Mouse (Mus musculus) midbrain, embryonic 14.5 days (tissue): ENCODE data around the gene Neu1. TPM values are rescaled to one million over a fixed set of nuclear protein-coding genes. Genes with fewer than 3 reads are reported as not detected.
"Not testable (repeated sequence)": the region's sequence is repeated elsewhere in the genome, so short reads cannot be mapped to it uniquely, and the experiment has no call there.

Experiments
- ATAC-seq: fragments of 200-750 bp; cut with Nextera tagmentation; 2 replicates; pipeline ENCODE4 v1.8.0; 2017; ENCODE audit warnings: moderate number of reproducible peaks, moderate library complexity; ENCODE audit not compliant: low FRiP score, low TSS enrichment
- DNase-seq: peaks from one replicate; pipeline ENCODE4 v3.0.0-alpha.2; 2015
- H3K27ac ChIP-seq: fragments of 300-500 bp; sonication (generic); replicated peaks from 2 replicates; pipeline ENCODE4 v1.5.1; 2014; ENCODE audit warnings: mild to moderate bottlenecking, low read depth, low read length, moderate library complexity
- H3K27me3 ChIP-seq: fragments of 300-500 bp; sonication (generic); 2 replicates; pipeline ENCODE4 v1.6.1; 2014; ENCODE audit warnings: low read length, control low read depth, mixed read lengths; ENCODE audit not compliant: control insufficient read depth, insufficient read depth
- H3K36me3 ChIP-seq: fragments of 300-500 bp; sonication (generic); 2 replicates; pipeline ENCODE4 v1.6.1; 2014; ENCODE audit warnings: low read length, control low read depth; ENCODE audit not compliant: control insufficient read depth, insufficient read depth
- H3K4me1 ChIP-seq: fragments of 300-500 bp; sonication (generic); 2 replicates; pipeline ENCODE4 v1.6.1; 2014; ENCODE audit warnings: mild to moderate bottlenecking, antibody characterized with exemption, low read length, control low read depth; ENCODE audit not compliant: control insufficient read depth, insufficient read depth
- H3K4me2 ChIP-seq: fragments of 300-500 bp; sonication (generic); 2 replicates; pipeline ENCODE4 v1.6.1; 2014; ENCODE audit warnings: mild to moderate bottlenecking, low read length, moderate library complexity
- H3K4me3 ChIP-seq: fragments of 300-500 bp; sonication (generic); replicated peaks from 2 replicates; pipeline ENCODE4 v1.5.1; 2014; ENCODE audit warnings: low read depth, low read length
- H3K9ac ChIP-seq: fragments of 300-500 bp; sonication (generic); replicated peaks from 2 replicates; pipeline ENCODE4 v1.6.1; 2014; ENCODE audit warnings: mild to moderate bottlenecking, low read length, moderate library complexity
- H3K9me3 ChIP-seq: fragments of 300-500 bp; sonication (generic); 2 replicates; pipeline ENCODE4 v1.6.1; 2016; ENCODE audit warnings: low read length, control low read depth, mixed read lengths; ENCODE audit not compliant: control insufficient read depth
- WGBS: fragments of 180-500 bp; shearing (Covaris S2); extraction: QIAGEN DNeasy Blood & Tissue Kit; methylation state at CpG from one replicate; pipeline ENCODE4 v1.1.7; 2014; 5-methylcytosine and 5-hydroxymethylcytosine counted together
- polyA plus RNA-seq: library from polyadenylated mRNA; unstranded; fragments of >200 nt; fragmentation: Nextera tagmentation; extraction: Ambion mirVana; gene quantifications from 2 replicates; pipeline ENCODE4 v1.2.1, GENCODE M21; 2014

Gene Neu1
- polyA plus RNA-seq, 1 experiment from 2014 or later, result 25.1 TPM

DNA sequence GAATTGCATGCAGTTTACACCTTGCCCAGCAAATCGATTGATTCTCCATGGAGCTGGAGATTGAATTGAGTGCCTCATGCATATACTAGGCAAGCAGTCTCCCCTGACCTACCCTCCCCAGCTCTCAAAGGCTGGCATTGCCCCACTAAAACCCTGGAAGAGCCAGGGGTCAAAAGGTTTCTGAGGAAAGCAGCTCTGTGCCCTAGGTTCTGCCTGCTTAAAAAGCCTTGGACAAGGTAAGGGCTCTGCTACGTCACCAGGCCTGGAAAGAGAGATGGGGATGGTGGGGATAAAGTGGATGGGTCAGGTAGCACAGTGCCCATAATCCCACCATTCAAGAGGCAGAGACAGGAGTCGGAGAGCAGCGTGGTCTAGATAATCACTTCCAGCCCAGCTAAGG lies 23.8 kb downstream of the Neu1 start:
- DNase-seq (no peak), ATAC-seq (no peak)
- 79% methylated on average over 4 of the region's 4 CpGs for WGBS
- Histone ChIP-seq H3K27ac (no peak overlapping the region), H3K9me3 (no peaks in the 10 kb centered on the region), H3K27me3 (0 out of 2 replicates have a peak, but pooled peaks cover 13% of the 10 kb centered on the region), H3K4me2 (no peak overlapping the region), H3K4me3 (no peak overlapping the region), H3K4me1 (peaks cover 17% of the 10 kb centered on the region), H3K9ac (no peak overlapping the region), H3K36me3 (peaks cover 12% of the 10 kb centered on the region)

DNA sequence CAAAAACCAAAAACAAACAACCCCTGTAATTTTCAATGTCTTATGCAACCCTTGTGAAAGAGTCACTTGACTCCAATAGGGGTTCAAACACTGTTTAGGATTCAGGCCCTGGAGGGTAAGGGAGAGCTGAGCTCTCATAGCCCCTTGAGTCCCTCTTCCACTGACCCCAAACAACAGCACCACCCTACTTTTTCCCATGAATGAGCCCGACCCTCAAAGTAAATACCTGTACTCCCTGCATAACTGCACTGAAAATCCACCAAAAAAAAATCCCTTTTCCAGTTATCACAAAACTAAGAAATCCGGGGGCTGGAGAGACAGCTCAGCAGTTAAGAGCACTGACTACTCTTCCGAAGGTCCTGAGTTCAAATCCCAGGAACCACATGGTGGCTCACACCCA lies 24.8 kb downstream of the Neu1 start:
- no peak for ATAC-seq
- no peak overlapping the region for H3K9ac ChIP-seq
- 0 out of 2 replicates have a peak, but pooled peaks cover 13% of the 10 kb centered on the region for H3K27me3 ChIP-seq
- 79% methylated on average over 3 of the region's 3 CpGs for WGBS
- DNase-seq, result no peak
- no peak overlapping the region for H3K4me3 ChIP-seq
- H3K27ac ChIP-seq, result no peak overlapping the region
- peaks cover 9% of the 10 kb centered on the region for H3K4me1 ChIP-seq
- H3K36me3 ChIP-seq, result peaks cover 2% of the 10 kb centered on the region
- H3K9me3 ChIP-seq, result no peaks in the 10 kb centered on the region
- no peak overlapping the region for H3K4me2 ChIP-seq

DNA sequence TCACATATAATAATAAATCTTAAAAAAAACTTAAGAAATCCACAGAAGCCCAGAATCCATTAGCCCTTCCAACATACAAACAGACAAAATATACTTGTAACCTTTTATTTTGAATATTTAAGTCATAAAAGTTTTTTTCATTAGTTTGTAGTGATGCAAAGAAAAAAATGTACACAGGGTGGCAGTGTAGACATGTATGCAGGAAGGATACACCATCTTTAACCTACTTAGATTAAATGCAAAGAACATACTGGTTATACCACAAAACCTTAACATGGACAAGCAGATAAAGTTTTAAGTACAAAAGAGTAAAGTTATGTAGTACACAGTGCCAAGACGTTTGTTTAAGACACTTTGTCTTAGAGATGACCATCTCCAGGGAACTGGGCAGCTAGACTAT lies 25.3 kb downstream of the Neu1 start:
- no peak overlapping the region for H3K4me3 ChIP-seq
- H3K27ac ChIP-seq, result no peak overlapping the region
- no peak overlapping the region for H3K9ac ChIP-seq
- 44% methylated on average over 1 of the region's 1 CpGs for WGBS
- 0 out of 2 replicates have a peak, but pooled peaks cover 13% of the 10 kb centered on the region for H3K27me3 ChIP-seq
- no peaks in the 10 kb centered on the region for H3K9me3 ChIP-seq
- DNase-seq (peak; percentile 54), ATAC-seq (no peak)
- no peaks in the 10 kb centered on the region for H3K36me3 ChIP-seq
- H3K4me1 ChIP-seq, result 0 out of 2 replicates have a peak, but pooled peaks cover 5% of the 10 kb centered on the region
- no peak overlapping the region for H3K4me2 ChIP-seq

DNA sequence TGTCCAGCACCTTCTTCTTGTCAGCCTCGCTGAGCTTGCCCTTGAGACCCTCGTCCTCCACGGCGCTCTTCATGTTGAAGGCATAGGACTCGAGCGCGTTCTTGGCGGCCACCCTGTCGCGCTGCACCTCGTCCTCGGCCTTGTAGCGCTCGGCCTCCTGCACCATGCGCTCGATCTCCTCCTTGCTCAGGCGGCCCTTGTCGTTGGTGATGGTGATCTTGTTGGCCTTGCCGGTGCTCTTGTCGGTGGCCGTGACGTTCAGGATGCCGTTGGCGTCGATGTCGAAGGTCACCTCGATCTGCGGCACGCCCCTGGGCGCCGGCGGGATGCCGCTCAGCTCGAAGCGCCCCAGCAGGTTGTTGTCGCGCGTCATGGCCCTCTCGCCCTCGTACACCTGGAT lies 26.2 kb downstream of the Neu1 start:
- H3K9me3 ChIP-seq, H3K4me3 ChIP-seq, H3K9ac ChIP-seq, H3K27ac ChIP-seq, H3K4me1 ChIP-seq, ATAC-seq, H3K36me3 ChIP-seq, DNase-seq, H3K4me2 ChIP-seq: not testable (repeated sequence)
- 0 out of 2 replicates have a peak, but pooled peaks cover 13% of the 10 kb centered on the region for H3K27me3 ChIP-seq
- 18% methylated on average over 33 of the region's 40 CpGs for WGBS

DNA sequence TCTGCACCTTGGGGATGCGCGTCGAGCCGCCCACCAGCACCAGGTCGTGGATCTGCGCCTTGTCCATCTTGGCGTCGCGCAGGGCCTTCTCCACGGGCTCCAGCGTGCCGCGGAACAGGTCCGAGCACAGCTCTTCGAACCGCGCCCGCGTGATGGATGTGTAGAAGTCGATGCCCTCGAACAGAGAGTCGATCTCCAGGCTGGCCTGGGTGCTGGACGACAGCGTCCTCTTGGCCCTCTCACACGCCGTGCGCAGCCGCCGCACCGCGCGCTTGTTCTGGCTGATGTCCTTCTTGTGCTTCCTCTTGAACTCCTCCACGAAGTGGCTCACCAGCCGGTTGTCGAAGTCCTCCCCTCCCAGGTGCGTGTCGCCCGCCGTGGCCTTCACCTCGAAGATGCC lies 26.9 kb downstream of the Neu1 start:
- not testable (repeated sequence) for H3K4me3 ChIP-seq, DNase-seq, ATAC-seq, H3K4me2 ChIP-seq, H3K4me1 ChIP-seq, H3K9me3 ChIP-seq, H3K36me3 ChIP-seq, H3K27ac ChIP-seq, H3K9ac ChIP-seq
- 0 out of 2 replicates have a peak, but pooled peaks cover 13% of the 10 kb centered on the region for H3K27me3 ChIP-seq
- WGBS, result 32% methylated on average over 28 of the region's 40 CpGs

DNA sequence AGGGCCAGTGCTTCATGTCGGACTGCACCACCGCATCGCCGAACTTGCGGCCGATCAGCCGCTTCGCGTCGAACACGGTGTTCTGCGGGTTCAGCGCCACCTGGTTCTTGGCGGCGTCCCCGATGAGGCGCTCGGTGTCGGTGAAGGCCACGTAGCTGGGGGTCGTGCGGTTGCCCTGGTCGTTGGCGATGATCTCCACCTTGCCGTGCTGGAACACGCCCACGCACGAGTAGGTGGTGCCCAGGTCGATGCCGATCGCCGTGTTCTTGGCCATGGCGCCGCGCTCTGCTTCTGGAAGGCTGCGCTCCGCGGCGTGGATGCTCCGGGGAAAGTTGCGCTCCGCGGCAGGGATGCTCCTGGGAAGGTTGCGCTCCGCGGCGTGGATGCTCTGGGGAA lies 27.7 kb downstream of the Neu1 start:
- DNase-seq, H3K9me3 ChIP-seq, H3K4me1 ChIP-seq, H3K27ac ChIP-seq, H3K36me3 ChIP-seq, H3K9ac ChIP-seq: not testable (repeated sequence)
- peak; percentile 61 for ATAC-seq
- WGBS, result 0% methylated on average over 21 of the region's 47 CpGs
- peak overlapping the region; percentile 37 for H3K4me3 ChIP-seq
- peak overlapping the region; percentile 70 for H3K4me2 ChIP-seq
- 0 out of 2 replicates have a peak, but pooled peaks cover 13% of the 10 kb centered on the region for H3K27me3 ChIP-seq

DNA sequence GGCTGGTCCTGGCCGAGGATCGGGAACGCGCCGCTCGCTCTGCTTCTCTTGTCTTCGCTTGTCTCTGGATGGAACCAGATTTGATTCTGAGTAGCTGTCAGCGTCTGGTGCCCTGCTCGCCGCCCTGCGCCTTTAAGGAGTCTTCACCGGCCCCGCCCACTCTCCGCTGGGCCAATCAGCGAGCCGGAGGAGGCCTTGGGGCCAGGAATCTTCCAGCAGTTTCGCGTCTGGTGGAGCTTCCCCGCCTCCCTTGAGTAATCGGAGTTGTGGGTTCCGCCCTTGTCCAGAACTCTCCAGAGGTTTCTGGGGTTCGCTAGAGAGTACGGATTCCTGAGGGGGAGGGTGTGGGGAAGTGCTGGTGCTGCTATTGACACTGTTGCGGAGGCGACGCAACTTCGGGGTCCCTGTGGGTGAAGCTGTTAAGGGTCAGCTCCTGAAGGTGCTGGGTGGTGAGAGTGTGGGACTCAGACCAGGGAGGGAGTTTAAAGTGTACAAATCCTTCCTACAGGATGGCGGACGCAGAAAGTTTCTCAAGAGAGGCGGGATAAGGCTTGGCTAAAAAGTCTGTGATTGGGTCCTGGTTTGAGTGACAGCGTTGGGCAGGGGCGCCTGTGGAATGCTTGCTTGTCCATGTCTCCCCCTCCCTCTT lies 28.2 kb downstream of the Neu1 start, which contains the start of gene Hspa1b:
Gene Hspa1b (minus strand): TSS at position 109 of the 649 bp plus-strand sequence.
- under 1% methylated on average over 29 of the region's 32 CpGs for WGBS

DNA sequence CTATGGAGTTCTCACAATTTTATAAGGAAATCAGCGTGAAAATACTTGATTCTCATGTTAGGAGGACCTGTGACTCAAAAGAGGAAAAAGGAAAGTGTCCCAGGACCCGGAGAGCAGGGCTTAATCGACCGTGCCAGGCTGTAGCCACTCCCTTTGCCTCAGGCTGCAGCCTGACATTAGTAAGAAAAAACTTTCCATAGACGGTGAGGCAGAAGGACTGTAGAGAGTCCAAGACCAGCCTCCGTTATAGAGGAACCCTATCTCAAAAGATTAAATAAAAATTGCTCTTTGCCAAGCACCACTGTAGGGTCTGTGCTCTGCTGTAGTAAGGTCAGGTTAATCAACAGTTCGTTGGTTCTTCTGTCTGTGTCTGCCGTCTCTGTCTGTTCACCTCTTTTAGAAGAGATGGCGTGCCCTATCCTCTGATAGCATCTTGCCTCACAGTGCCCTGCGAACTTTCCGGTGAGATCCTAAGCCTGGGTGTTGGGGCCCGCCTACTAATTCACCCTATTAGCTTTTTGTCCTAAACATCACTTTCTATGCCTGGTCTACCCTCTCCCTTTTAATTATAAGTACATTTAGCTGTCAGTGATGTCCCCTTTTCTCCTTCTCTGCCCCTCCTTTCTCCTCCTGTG lies 28.9 kb downstream of the Neu1 start:
- H3K36me3 ChIP-seq, result no peaks in the 10 kb centered on the region
- no peaks in the 10 kb centered on the region for H3K9me3 ChIP-seq
- ATAC-seq (no peak), DNase-seq (peak; percentile 6)
- H3K4me2 ChIP-seq, result peak overlapping the region; percentile 70
- H3K4me1 ChIP-seq, result 0 out of 2 replicates have a peak, but pooled peaks cover 5% of the 10 kb centered on the region
- H3K27me3 ChIP-seq, result 0 out of 2 replicates have a peak, but pooled peaks cover 10% of the 10 kb centered on the region
- H3K27ac ChIP-seq, result no peak overlapping the region
- peak overlapping the region; percentile 37 for H3K4me3 ChIP-seq
- 10% methylated on average over 12 of the region's 12 CpGs for WGBS
- no peak overlapping the region for H3K9ac ChIP-seq

More for the DNA sequence above, 28.2 kb downstream of the Neu1 start, which contains the start of gene Hspa1b:
- peak within 1 kb of the TSS; percentile 70 for H3K4me2 ChIP-seq
- H3K9me3 ChIP-seq, H3K36me3 ChIP-seq, H3K9ac ChIP-seq, H3K4me1 ChIP-seq: not testable (repeated sequence)
- H3K4me3 ChIP-seq, result peak within 1 kb of the TSS; percentile 37
- 0 out of 2 replicates have a peak, but pooled peaks cover 13% of the 10 kb centered on the region for H3K27me3 ChIP-seq
- H3K27ac ChIP-seq, result peak within 1 kb of the TSS; percentile 37; the same call in 1 of the 2 replicates
- ATAC-seq, result peak; percentile 90
- peak; percentile 77 for DNase-seq
